Mouse (Mus musculus) spleen, adult 2 months (tissue): ENCODE results near the gene Gm15013.

Experiments
- CTCF ChIP-seq: fragments of 200-500 bp; IDR thresholded peaks from 2 replicates; pipeline ENCODE4 v1.5.1; 2011; ENCODE audit warnings: mild to moderate bottlenecking, inconsistent platforms; ENCODE audit not compliant: insufficient read depth, insufficient read length, insufficient replicate concordance; ENCODE audit errors: extremely low read depth
- POLR2A ChIP-seq: fragments of 200-500 bp; IDR thresholded peaks from 2 replicates; pipeline ENCODE4 v1.6.1; 2011; ENCODE audit warnings: low read depth, low read length, inconsistent platforms

- TF ChIP-seq POLR2A, result no peak
- TF ChIP-seq CTCF, result no peak
Observed at GRCm38 (mm10) chrX:139714381-139714780, at the start of gene Gm15013.
